Mouse (Mus musculus): Measurements from ENCODE around the gene Prpf8. TPM values are rescaled to one million over a fixed set of nuclear protein-coding genes. Genes with fewer than 3 reads are reported as not detected.
A peak's percentile ranks its signal among the peaks of the same experiment; 100 is the strongest.

The Prpf8 gene
- 78.5 and 81.6 TPM in 2 replicates for polyA plus RNA-seq (2016; fragmentation: Nextera tagmentation; extraction: Ambion mirVana)

DNA sequence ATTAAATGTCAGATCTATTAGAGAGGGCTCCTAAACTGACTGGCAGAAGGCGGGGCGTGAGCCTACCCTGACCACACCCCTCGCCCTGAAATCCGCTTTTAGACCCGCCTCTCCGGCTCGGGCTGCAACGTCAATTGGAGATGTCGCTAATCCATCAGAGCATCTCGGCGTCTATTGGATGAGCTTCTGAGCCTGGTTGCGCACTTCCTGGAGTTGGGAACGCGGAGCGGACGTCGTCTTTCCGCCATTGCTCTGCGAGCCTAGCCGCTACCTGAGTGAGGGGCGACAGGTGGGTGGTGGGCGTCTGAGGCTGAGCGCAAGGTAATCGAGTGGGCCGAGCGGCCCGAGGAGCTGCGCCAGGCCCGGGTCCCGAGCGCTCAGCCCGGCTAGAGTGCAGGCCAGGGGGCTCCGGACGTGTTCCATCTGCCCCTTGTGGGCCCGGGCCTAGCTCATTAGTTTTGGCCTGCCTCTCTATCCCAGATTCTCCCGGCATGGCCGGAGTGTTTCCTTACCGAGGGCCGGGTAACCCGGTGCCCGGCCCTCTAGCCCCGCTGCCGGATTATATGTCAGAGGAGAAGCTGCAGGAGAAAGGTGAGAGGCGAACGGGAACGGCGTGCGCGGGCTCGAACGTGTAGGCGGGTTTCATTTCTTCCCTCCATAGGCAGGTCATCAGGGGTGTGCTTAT is at the start of gene Prpf8:
Gene Prpf8, plus strand, starts transcription at position 216 of the 685 bp plus-strand sequence.
- Histone ChIP-seq H3K36me3 (peaks cover 25% of the 10 kb centered on the region), H3K4me1 (peaks cover 9% of the 10 kb centered on the region), H3K27ac (replicated peaks) (peak within 1 kb of the TSS; percentile 66), H3K4me2 (replicated peaks) (peak within 1 kb of the TSS; percentile 93), H3K4me3 (peak within 1 kb of the TSS; percentile 99), H3K9ac (replicated peaks) (peak within 1 kb of the TSS; percentile 97), H3K27me3 (peaks cover 8% of the 10 kb centered on the region), H3K9me3 (no peaks in the 10 kb centered on the region)
- WGBS: under 1% methylated on average over 52 of the region's 52 CpGs
- ATAC-seq (ENCODE audit: low FRiP score, low read depth): peak; percentile 100

DNA sequence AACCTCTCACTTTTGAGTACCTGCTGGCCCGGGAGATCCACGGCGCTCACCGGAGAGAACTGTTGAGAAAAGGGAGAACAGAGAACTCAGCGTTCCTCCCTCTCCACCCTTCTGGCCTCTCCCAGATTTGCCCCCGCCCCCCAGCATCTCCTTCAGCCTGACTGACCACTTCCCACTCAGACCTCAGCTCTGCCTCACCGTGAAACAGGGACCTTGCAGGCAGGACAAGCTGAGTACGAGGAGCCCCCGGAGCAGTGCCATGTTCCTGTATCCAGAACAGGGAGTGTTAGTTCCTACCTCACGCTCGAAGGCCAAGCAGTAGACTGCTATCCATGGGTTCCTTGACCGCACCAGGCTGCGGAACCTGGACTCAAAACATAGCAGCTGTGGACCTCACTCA is 48.4 kb upstream of the Prpf8 start:
- Histone ChIP-seq H3K9ac (replicated peaks) (no peak overlapping the region), H3K9me3 (0 out of 2 replicates have a peak, but pooled peaks cover 8% of the 10 kb centered on the region), H3K36me3 (peaks cover 11% of the 10 kb centered on the region; the same call in 1 of the 2 replicates), H3K4me3 (no peak overlapping the region), H3K4me1 (no peaks in the 10 kb centered on the region), H3K27me3 (no peaks in the 10 kb centered on the region), H3K4me2 (replicated peaks) (no peak overlapping the region), H3K27ac (replicated peaks) (no peak overlapping the region)
- no peak for ATAC-seq (ENCODE audit: low FRiP score, low read depth)
- WGBS: 87% methylated on average over 13 of the region's 13 CpGs

DNA sequence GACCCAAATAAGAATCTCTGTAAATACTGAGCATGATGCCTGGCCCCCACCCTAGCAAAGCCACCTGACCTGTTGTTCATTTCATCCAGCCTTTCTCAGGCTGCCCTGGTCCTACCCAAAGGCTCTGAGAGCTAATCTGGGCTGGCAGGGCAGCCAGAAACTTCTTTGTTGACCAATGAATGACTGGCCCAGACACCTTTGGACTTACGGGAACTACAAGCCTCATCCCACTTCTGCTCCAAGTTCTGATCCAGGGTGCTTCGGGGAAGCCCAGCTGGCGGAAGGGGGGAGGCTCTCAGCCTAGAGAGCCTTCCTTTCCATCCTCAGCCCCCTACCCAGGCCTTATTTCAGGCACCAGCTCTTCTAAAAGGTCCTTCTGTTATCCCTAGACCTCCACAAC is 47.8 kb upstream of the Prpf8 start:
- Histone ChIP-seq H3K9me3 (0 out of 2 replicates have a peak, but pooled peaks cover 8% of the 10 kb centered on the region), H3K4me2 (replicated peaks) (no peak overlapping the region), H3K27me3 (no peaks in the 10 kb centered on the region), H3K36me3 (peaks cover 11% of the 10 kb centered on the region; the same call in 1 of the 2 replicates), H3K27ac (replicated peaks) (no peak overlapping the region), H3K4me3 (no peak overlapping the region), H3K9ac (replicated peaks) (no peak overlapping the region), H3K4me1 (no peaks in the 10 kb centered on the region)
- ATAC-seq (ENCODE audit: low FRiP score, low read depth): no peak
- WGBS: 91% methylated on average over 3 of the region's 3 CpGs

DNA sequence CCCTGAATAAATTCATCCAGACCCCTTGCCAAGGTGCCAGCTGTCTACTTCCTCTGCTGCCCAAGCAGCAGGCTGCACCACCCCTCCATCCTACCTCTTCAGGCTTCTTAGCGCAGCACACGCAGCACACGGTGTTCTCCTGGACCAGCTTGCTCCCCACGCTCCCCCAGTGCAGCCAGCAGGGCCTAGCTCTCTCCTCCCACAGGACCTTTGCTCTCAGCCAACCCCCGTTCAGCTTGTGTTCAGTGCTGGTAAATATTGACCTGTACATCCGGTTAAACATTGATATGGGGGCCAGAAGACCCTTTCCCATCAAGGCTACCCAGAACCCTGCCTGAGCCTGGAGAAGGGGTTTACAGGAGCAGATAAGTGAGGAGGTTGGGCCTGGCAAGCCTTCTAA is 47.3 kb upstream of the Prpf8 start, which contains the start of gene Serpinf2:
Gene Serpinf2, minus strand, starts transcription at position 229 of the 400 bp plus-strand sequence.
- Histone ChIP-seq H3K27ac (replicated peaks) (no peak within 1 kb of the TSS), H3K4me2 (replicated peaks) (no peak within 1 kb of the TSS), H3K9ac (replicated peaks) (no peak within 1 kb of the TSS), H3K4me3 (no peak within 1 kb of the TSS), H3K36me3 (peaks cover 12% of the 10 kb centered on the region; the same call in 1 of the 2 replicates), H3K9me3 (0 out of 2 replicates have a peak, but pooled peaks cover 3% of the 10 kb centered on the region), H3K27me3 (no peaks in the 10 kb centered on the region), H3K4me1 (no peaks in the 10 kb centered on the region)
- 89% methylated on average over 6 of the region's 6 CpGs for WGBS
- ATAC-seq (ENCODE audit: low FRiP score, low read depth): no peak

DNA sequence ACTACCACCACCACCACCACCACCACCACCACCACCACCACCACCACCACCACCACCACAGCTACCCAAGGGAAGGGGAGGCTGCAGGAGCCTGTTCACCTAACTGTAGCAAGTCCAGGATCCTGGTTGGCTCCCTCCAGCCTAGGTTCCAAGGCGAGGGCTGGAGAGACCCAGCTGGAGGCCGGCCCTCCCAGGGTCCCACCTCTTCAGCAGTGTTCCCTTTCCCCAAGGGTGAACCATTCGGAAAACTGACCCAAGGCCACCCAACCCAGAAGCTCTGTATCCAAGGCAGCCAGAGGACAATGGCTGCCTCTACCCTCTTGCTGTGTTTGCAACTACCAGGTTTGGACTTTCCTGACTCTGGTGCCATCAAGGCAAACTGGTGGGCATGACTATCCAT is 46.7 kb upstream of the Prpf8 start:
- H3K4me2 ChIP-seq (replicated peaks): no peak overlapping the region
- H3K36me3 ChIP-seq: peaks cover 15% of the 10 kb centered on the region; the same call in 1 of the 2 replicates
- no peaks in the 10 kb centered on the region for H3K4me1 ChIP-seq
- no peak overlapping the region for H3K9ac ChIP-seq (replicated peaks)
- no peaks in the 10 kb centered on the region for H3K27me3 ChIP-seq
- no peak overlapping the region for H3K27ac ChIP-seq (replicated peaks)
- WGBS: 81% methylated on average over 3 of the region's 3 CpGs
- no peaks in the 10 kb centered on the region for H3K9me3 ChIP-seq
- H3K4me3 ChIP-seq: no peak overlapping the region
- no peak for ATAC-seq (ENCODE audit: low FRiP score, low read depth)

DNA sequence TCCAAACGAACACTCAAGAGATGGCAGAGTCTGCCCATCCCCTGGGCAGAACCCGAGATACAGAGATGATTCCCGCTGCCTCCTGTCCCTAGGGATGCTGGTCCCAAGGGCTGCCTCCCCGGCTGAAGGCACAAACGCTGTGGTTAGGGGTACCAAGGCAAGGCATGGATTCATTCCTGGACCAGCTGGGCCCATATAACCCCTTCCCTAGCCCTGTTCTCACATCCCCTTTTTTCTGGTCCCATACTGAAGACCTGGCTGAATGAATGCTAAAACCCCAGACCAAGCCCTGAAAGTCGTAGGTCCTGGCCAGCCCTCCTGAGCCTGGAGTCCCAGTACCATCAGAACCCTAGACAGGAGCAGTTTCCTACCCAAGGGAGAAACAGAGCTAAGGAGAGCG is 45.6 kb upstream of the Prpf8 start:
- ATAC-seq (ENCODE audit: low FRiP score, low read depth): no peak
- Histone ChIP-seq H3K4me2 (replicated peaks) (no peak overlapping the region), H3K4me3 (no peak overlapping the region), H3K27ac (replicated peaks) (no peak overlapping the region), H3K27me3 (no peaks in the 10 kb centered on the region), H3K9ac (replicated peaks) (no peak overlapping the region), H3K9me3 (no peaks in the 10 kb centered on the region), H3K36me3 (peaks cover 24% of the 10 kb centered on the region), H3K4me1 (no peaks in the 10 kb centered on the region)
- WGBS: 85% methylated on average over 7 of the region's 7 CpGs

DNA sequence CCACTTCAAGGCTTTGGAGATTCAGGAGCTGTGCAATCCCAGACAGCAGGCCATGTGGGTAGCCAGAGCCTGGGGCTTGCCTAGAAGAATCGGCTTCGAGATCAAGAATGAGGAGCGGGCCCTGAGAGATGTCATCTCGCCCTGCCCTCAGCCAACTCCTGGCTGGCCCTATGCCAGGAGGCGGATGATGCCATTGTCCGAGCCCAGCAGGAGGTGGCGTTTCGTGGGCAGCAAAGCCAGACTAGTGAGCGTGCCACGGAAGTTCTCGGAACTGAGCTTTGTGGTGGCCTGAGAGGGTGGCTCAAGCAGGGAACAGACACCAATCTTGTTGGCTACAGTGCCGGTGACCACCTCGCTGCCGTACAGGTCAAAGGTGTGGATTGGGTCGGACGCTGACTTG is 45.0 kb upstream of the Prpf8 start:
- no peak overlapping the region for H3K4me2 ChIP-seq (replicated peaks)
- H3K4me1 ChIP-seq: no peaks in the 10 kb centered on the region
- no peak for ATAC-seq (ENCODE audit: low FRiP score, low read depth)
- peaks cover 24% of the 10 kb centered on the region for H3K36me3 ChIP-seq
- no peak overlapping the region for H3K27ac ChIP-seq (replicated peaks)
- no peak overlapping the region for H3K4me3 ChIP-seq
- 80% methylated on average over 16 of the region's 16 CpGs for WGBS
- no peaks in the 10 kb centered on the region for H3K27me3 ChIP-seq
- H3K9ac ChIP-seq (replicated peaks): no peak overlapping the region
- no peaks in the 10 kb centered on the region for H3K9me3 ChIP-seq

DNA sequence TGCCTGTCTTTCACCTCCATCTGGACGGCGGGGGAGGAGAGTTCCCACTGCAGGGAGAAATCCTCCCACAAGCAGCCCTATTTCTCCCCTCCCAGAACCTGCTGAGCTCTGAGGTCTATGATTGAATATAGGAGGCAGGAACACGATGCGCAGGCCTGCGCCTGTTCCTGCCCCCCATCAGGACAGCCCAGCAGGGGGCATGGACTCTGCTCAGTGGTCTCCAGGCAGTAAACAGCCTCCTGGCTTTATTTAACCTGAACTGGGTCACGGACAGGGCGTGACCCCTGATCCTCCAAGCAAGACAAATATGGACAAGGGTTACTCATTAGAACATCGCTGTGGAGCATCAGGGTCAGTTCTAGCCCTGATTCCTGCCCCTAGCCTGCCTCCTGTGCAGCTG is 42.9 kb upstream of the Prpf8 start:
- Histone ChIP-seq H3K27ac (replicated peaks) (no peak overlapping the region), H3K4me3 (no peak overlapping the region), H3K4me2 (replicated peaks) (no peak overlapping the region), H3K4me1 (no peaks in the 10 kb centered on the region), H3K9me3 (no peaks in the 10 kb centered on the region), H3K27me3 (no peaks in the 10 kb centered on the region), H3K36me3 (peaks cover 37% of the 10 kb centered on the region), H3K9ac (replicated peaks) (no peak overlapping the region)
- 41% methylated on average over 8 of the region's 8 CpGs for WGBS
- ATAC-seq (ENCODE audit: low FRiP score, low read depth): no peak

DNA sequence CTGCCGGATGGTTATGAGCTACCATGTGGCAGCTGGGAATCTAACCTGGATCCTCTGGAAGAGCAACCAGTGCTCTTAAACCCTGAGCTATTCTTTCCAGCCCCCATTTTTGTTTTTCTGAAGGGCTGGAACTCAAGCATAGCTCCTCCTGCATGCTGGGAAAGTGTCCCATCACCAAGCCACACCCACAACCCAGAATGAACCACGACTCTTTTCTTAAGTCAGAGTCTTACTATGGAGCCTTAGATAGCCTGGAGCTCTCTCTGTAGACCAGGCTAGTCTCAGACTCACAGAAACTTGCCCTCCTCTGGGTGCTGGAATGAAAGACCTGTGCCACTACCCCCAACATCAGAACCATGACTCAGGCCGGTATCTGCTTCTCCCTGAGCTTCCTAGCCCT is 38.0 kb upstream of the Prpf8 start:
- H3K27ac ChIP-seq (replicated peaks): no peak overlapping the region
- no peak overlapping the region for H3K4me3 ChIP-seq
- peaks cover 38% of the 10 kb centered on the region for H3K36me3 ChIP-seq
- peaks cover 3% of the 10 kb centered on the region for H3K27me3 ChIP-seq
- H3K4me1 ChIP-seq: peaks cover 7% of the 10 kb centered on the region
- H3K4me2 ChIP-seq (replicated peaks): no peak overlapping the region
- 80% methylated on average over 3 of the region's 3 CpGs for WGBS
- no peak overlapping the region for H3K9ac ChIP-seq (replicated peaks)
- no peaks in the 10 kb centered on the region for H3K9me3 ChIP-seq
- ATAC-seq (ENCODE audit: low FRiP score, low read depth): no peak

DNA sequence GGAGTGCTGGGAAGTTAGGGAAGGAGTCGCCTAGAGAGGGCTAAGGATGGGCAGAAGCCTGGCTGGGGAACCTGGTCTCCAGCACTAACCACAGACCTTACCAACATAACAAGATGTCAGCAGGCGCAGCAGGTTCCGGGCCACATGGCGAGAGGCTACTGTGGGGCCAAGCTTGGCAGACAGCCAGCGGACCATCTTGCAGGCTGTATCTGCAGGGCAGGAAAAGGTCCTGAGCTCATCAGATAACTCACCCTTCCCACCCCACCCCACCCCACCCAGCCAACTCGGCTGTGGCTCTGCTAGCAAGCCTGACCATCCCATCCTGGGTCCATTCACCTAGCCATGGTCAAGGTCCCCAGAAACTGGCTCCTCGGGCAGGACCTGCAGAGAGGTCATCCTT is 36.9 kb upstream of the Prpf8 start:
- Histone ChIP-seq H3K27ac (replicated peaks) (no peak overlapping the region), H3K27me3 (peaks cover 8% of the 10 kb centered on the region), H3K4me3 (no peak overlapping the region), H3K4me1 (peaks cover 15% of the 10 kb centered on the region), H3K36me3 (peaks cover 33% of the 10 kb centered on the region), H3K9ac (replicated peaks) (no peak overlapping the region), H3K9me3 (no peaks in the 10 kb centered on the region), H3K4me2 (replicated peaks) (no peak overlapping the region)
- ATAC-seq (ENCODE audit: low FRiP score, low read depth): no peak
- 80% methylated on average over 7 of the region's 7 CpGs for WGBS

DNA sequence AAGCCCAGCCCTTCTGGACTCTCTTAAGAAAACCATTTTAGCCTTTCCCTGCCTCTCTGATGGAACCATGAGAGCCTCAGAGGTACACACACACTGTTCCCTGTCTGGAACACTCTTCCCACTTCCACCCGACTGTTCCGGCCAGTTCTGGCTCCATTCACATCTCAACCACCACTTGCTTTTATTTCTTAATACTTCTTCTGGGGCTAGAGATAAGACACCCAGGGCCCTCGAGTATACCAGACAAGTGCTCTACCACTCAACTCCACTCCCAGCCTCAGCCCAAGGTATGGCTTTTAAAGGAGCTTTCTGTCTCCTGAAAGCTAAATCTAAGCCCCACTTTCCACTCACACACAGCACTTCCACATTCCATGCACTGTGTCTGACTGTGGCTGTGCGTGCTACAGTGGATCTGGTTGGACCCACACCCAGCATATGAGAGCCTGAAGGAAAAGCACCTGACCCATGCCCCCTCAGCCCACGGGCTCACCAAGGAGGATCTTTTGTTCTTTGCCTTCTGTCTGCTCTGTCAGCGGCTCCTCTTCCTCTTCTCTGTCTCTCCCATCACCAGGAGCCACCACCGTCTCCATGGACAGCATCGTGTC is 36.2 kb upstream of the Prpf8 start:
- peaks cover 8% of the 10 kb centered on the region for H3K27me3 ChIP-seq
- WGBS: 82% methylated on average over 8 of the region's 8 CpGs
- H3K9me3 ChIP-seq: no peaks in the 10 kb centered on the region
- H3K4me3 ChIP-seq: no peak overlapping the region
- no peak overlapping the region for H3K4me2 ChIP-seq (replicated peaks)
- H3K4me1 ChIP-seq: peaks cover 20% of the 10 kb centered on the region
- no peak for ATAC-seq (ENCODE audit: low FRiP score, low read depth)
- peaks cover 29% of the 10 kb centered on the region for H3K36me3 ChIP-seq
- H3K27ac ChIP-seq (replicated peaks): no peak overlapping the region
- no peak overlapping the region for H3K9ac ChIP-seq (replicated peaks)

DNA sequence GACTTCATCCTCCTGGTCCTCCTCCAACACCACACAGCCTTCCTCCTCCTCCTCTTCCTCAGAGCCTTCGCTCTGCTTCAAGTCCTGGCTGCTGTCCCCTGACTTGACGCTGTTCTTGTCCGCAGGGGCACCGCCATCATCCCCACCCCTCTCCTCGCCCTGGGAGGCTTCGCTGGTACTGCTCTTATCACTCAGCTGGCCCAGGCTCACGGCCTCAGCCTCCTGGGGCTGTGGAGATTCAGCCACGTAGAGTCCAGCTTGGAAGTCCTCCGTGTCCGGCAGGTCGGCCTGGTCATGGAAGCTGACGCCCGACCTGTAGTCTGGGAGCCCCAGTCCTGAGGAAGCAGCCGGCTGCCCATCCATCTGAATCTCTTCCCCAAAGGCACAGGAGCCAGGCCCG is 35.7 kb upstream of the Prpf8 start:
- no peak for ATAC-seq (ENCODE audit: low FRiP score, low read depth)
- H3K27ac ChIP-seq (replicated peaks): no peak overlapping the region
- WGBS: 90% methylated on average over 15 of the region's 15 CpGs
- no peak overlapping the region for H3K4me2 ChIP-seq (replicated peaks)
- peaks cover 25% of the 10 kb centered on the region for H3K36me3 ChIP-seq
- H3K9ac ChIP-seq (replicated peaks): no peak overlapping the region
- no peaks in the 10 kb centered on the region for H3K9me3 ChIP-seq
- peaks cover 20% of the 10 kb centered on the region for H3K4me1 ChIP-seq
- H3K27me3 ChIP-seq: peaks cover 8% of the 10 kb centered on the region
- no peak overlapping the region for H3K4me3 ChIP-seq
